Comparison of ENCODE assay signal across 8 mouse cellular contexts in the genomic region with DNA sequence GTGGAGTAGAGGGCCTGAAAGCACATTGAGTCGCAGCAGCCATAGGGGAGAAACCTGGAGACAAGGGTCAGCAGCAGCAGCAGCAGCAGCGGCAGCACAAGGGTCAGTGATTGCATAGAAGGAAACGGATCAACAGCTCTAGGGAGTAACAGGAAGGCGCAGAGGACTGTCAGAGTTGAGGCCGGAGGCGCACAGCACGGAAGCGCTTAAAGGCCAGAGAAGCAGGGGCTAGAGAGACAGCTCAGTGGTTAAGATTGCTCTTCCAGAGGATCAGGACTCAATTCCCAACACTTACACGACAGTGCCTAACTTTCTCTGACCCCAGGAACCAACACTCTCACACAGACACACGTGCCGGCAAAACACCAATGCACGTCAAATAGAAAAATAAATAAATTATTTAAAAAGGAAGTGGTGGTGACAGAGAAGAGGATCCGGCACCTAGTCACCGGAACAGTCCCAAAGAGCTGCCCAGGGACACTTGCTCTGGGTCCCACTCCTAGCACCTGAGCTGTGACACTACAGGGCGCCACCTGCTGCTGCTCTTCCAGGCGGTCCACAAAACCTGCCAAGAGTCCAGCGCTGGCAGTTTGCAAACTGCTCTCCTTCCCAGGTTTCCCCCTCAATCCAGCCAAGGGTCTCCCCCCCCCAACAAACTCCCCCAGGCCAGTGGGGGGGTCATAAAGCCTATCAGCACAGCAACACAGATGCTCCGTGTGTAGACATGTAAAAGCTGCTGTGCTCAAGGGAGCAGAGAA. TPM values are rescaled to one million over a fixed set of nuclear protein-coding genes. Genes with fewer than 3 reads are reported as not detected.
DNase-seq lines count a peak whose midpoint lies in the region; ATAC-seq and TF ChIP-seq lines count a peak whose summit lies in the region.

No protein-coding gene starts in this region.

- no peak for TF ChIP-seq POLR2A in small intestine, adult 2 months (IDR thresholded peaks at IDR 0.05; ENCODE audit: low read depth, low read length)

- no peaks in the 10 kb centered on the region for H3K9me3 ChIP-seq in midbrain, embryonic 13.5 days
- H3K9me3 ChIP-seq in midbrain, embryonic 11.5 days (ENCODE audit: control insufficient read depth, low read length): no peaks in the 10 kb centered on the region
- no peaks in the 10 kb centered on the region for H3K9me3 ChIP-seq in heart, embryonic 12.5 days (replicated peaks)
- H3K9me3 ChIP-seq in forebrain, postnatal 0 days (ENCODE audit: low read length): no peaks in the 10 kb centered on the region

- no peak overlapping the region for H3K9ac ChIP-seq in midbrain, embryonic 13.5 days (replicated peaks)
- no peak overlapping the region for H3K9ac ChIP-seq in midbrain, embryonic 11.5 days (ENCODE audit: low read length)
- no peak overlapping the region for H3K9ac ChIP-seq in heart, embryonic 12.5 days
- H3K9ac ChIP-seq in forebrain, postnatal 0 days: no peak overlapping the region

- DNase-seq in midbrain, embryonic 11.5 days (ENCODE audit: low spot score, missing footprints): no peak
- peak; percentile 32 to 52 for DNase-seq in kidney, postnatal 25 days
- DNase-seq in forebrain, postnatal 0 days: no peak

- H3K4me2 ChIP-seq in midbrain, embryonic 13.5 days (replicated peaks): peak overlapping the region; percentile 9
- H3K4me2 ChIP-seq in midbrain, embryonic 11.5 days: no peak overlapping the region
- H3K4me2 ChIP-seq in heart, embryonic 12.5 days: peak overlapping the region; percentile 85
- no peak overlapping the region for H3K4me2 ChIP-seq in forebrain, postnatal 0 days (ENCODE audit: low read depth)

- peaks cover 35% of the 10 kb centered on the region for H3K4me1 ChIP-seq in midbrain, embryonic 13.5 days (replicated peaks)
- H3K4me1 ChIP-seq in midbrain, embryonic 11.5 days (ENCODE audit: control insufficient read depth, insufficient read depth, low read length): peaks cover 4% of the 10 kb centered on the region
- peaks cover 44% of the 10 kb centered on the region for H3K4me1 ChIP-seq in heart, embryonic 12.5 days (replicated peaks)
- peaks cover 2% of the 10 kb centered on the region; the same call in 1 of the 2 replicates for H3K4me1 ChIP-seq in small intestine, adult 2 months (ENCODE audit: control insufficient read depth, insufficient read depth, insufficient read length, low read length)
- 0 out of 2 replicates have a peak, but pooled peaks cover 8% of the 10 kb centered on the region for H3K4me1 ChIP-seq in forebrain, postnatal 0 days (ENCODE audit: insufficient read depth)

- TF ChIP-seq CTCF in small intestine, adult 2 months (IDR thresholded peaks at IDR 0.05; ENCODE audit: extremely low read depth, insufficient read length, insufficient replicate concordance, low read depth, low read length): no peak
- no peak for TF ChIP-seq CTCF in forebrain, postnatal 0 days (IDR thresholded peaks at IDR 0.05; ENCODE audit: low read depth)

- no peak overlapping the region for H3K4me3 ChIP-seq in midbrain, embryonic 13.5 days (replicated peaks)
- H3K4me3 ChIP-seq in midbrain, embryonic 11.5 days (ENCODE audit: low read depth, low read length): no peak overlapping the region
- peak overlapping the region; percentile 78 for H3K4me3 ChIP-seq in heart, embryonic 12.5 days
- H3K4me3 ChIP-seq in small intestine, adult 2 months (ENCODE audit: low read depth, low read length): peak overlapping the region; percentile 15; the same call in 1 of the 2 replicates
- H3K4me3 ChIP-seq in forebrain, postnatal 0 days (ENCODE audit: low read depth, low read length): no peak overlapping the region

- H3K27ac ChIP-seq in midbrain, embryonic 13.5 days: no peak overlapping the region
- H3K27ac ChIP-seq in midbrain, embryonic 11.5 days (ENCODE audit: low read depth, low read length): no peak overlapping the region
- 0 out of 2 replicates have a peak overlapping the region, but pooled peaks have one; percentile 21 for H3K27ac ChIP-seq in heart, embryonic 12.5 days (ENCODE audit: poor library complexity, severe bottlenecking)
- 0 out of 2 replicates have a peak overlapping the region, but pooled peaks have one; percentile 22 for H3K27ac ChIP-seq in small intestine, adult 2 months (ENCODE audit: insufficient read depth, low read depth, low read length)
- H3K27ac ChIP-seq in forebrain, postnatal 0 days (ENCODE audit: low read depth, low read length): no peak overlapping the region

- H3K27me3 ChIP-seq in midbrain, embryonic 13.5 days: no peaks in the 10 kb centered on the region
- no peaks in the 10 kb centered on the region for H3K27me3 ChIP-seq in midbrain, embryonic 11.5 days (ENCODE audit: control insufficient read depth, insufficient read depth, low read length)
- no peaks in the 10 kb centered on the region for H3K27me3 ChIP-seq in heart, embryonic 12.5 days (replicated peaks)
- 0 out of 2 replicates have a peak, but pooled peaks cover 3% of the 10 kb centered on the region for H3K27me3 ChIP-seq in small intestine, adult 2 months (ENCODE audit: control insufficient read depth, insufficient read depth, low read length)
- H3K27me3 ChIP-seq in forebrain, postnatal 0 days (ENCODE audit: insufficient read depth, low read length): no peaks in the 10 kb centered on the region

- H3K36me3 ChIP-seq in midbrain, embryonic 13.5 days: peaks cover 3% of the 10 kb centered on the region; the same call in 1 of the 2 replicates
- no peaks in the 10 kb centered on the region for H3K36me3 ChIP-seq in midbrain, embryonic 11.5 days (ENCODE audit: control insufficient read depth, insufficient read depth, low read length)
- peaks cover 3% of the 10 kb centered on the region; the same call in 1 of the 2 replicates for H3K36me3 ChIP-seq in heart, embryonic 12.5 days
- no peaks in the 10 kb centered on the region for H3K36me3 ChIP-seq in small intestine, adult 2 months (ENCODE audit: control insufficient read depth, insufficient read depth, low read length)
- peaks cover 7% of the 10 kb centered on the region; the same call in 1 of the 2 replicates for H3K36me3 ChIP-seq in forebrain, postnatal 0 days (ENCODE audit: insufficient read depth)

- WGBS in midbrain, embryonic 13.5 days: 78% methylated on average over 18 of the region's 18 CpGs
- WGBS in midbrain, embryonic 11.5 days: 77% methylated on average over 18 of the region's 18 CpGs
- 72% methylated on average over 18 of the region's 18 CpGs for WGBS in heart, embryonic 12.5 days
- 77% methylated on average over 18 of the region's 18 CpGs for WGBS in small intestine, adult 2 months
- WGBS in forebrain, postnatal 0 days: 86% methylated on average over 18 of the region's 18 CpGs

- ATAC-seq in midbrain, embryonic 13.5 days: no peak
- no peak for ATAC-seq in midbrain, embryonic 11.5 days (ENCODE audit: low FRiP score)
- ATAC-seq in heart, embryonic 12.5 days (ENCODE audit: insufficient number of reproducible peaks, low FRiP score): no peak
- ATAC-seq in inflammation-experienced regulatory T-cells, adult 6 months: no peak
- no peak for ATAC-seq in forebrain, postnatal 0 days
- no peak; the same call in 1 of the 2 replicates for ATAC-seq in megakaryocyte progenitor cell, adult 5-6 weeks (replicated peaks; ENCODE audit: poor library complexity)

RNA-seq across cellular contexts. Expression of gene Stx2, which starts 2.2 kb away (rescaled TPM):
- 15.5 and 17.0 TPM in 2 replicates for polyA plus RNA-seq in midbrain, embryonic 13.5 days (2015; fragmentation: Nextera tagmentation; extraction: Ambion mirVana)
- polyA plus RNA-seq in midbrain, embryonic 11.5 days (2014; fragmentation: Nextera tagmentation; extraction: Ambion mirVana): 26.0 and 27.6 TPM in 2 replicates
- polyA plus RNA-seq in heart, embryonic 12.5 days (2016; fragmentation: Nextera tagmentation; extraction: Ambion mirVana): 19.3 and 21.3 TPM in 2 replicates
- 4.7 and 5.8 TPM in 2 replicates for polyA plus RNA-seq in small intestine, adult 2 months (2012; rRNA removed)
- polyA plus RNA-seq in inflammation-experienced regulatory T-cells, adult 6 months (2017; shearing (Covaris generic)): 1 to 10 TPM; 1.1 to 2.3 (median 1.9) TPM
- 17.4 and 18.5 TPM in 2 replicates for total RNA-seq in forebrain, postnatal 0 days (2014; rRNA removed)
- polyA plus RNA-seq in forebrain, postnatal 0 days (2015; fragmentation: Nextera tagmentation; extraction: Ambion mirVana): 9.4 and 12.5 TPM in 2 replicates
- total RNA-seq in megakaryocyte progenitor cell, adult 5-6 weeks (2015): 12.6 and 19.4 TPM in 2 replicates
- 24.3 and 26.0 TPM in 2 replicates for total RNA-seq in megakaryocyte progenitor cell, adult 5-6 weeks (2017)

RNA-seq across cellular contexts. Expression of gene Ran, which starts 13.7 kb away (rescaled TPM):
- polyA plus RNA-seq in midbrain, embryonic 13.5 days (2015; fragmentation: Nextera tagmentation; extraction: Ambion mirVana): 529 and 559 TPM in 2 replicates
- 948 and 951 TPM in 2 replicates for polyA plus RNA-seq in midbrain, embryonic 11.5 days (2014; fragmentation: Nextera tagmentation; extraction: Ambion mirVana)
- 426 and 432 TPM in 2 replicates for polyA plus RNA-seq in heart, embryonic 12.5 days (2016; fragmentation: Nextera tagmentation; extraction: Ambion mirVana)
- polyA plus RNA-seq in small intestine, adult 2 months (2012; rRNA removed): 34.1 and 38.4 TPM in 2 replicates
- 100 to 1,000 TPM; 221 to 494 (median 253) TPM for polyA plus RNA-seq in inflammation-experienced regulatory T-cells, adult 6 months (2017; shearing (Covaris generic))
- 258 and 312 TPM in 2 replicates for total RNA-seq in forebrain, postnatal 0 days (2014; rRNA removed)
- polyA plus RNA-seq in forebrain, postnatal 0 days (2015; fragmentation: Nextera tagmentation; extraction: Ambion mirVana): 330 and 336 TPM in 2 replicates
- 583 and 587 TPM in 2 replicates for total RNA-seq in megakaryocyte progenitor cell, adult 5-6 weeks (2015)
- total RNA-seq in megakaryocyte progenitor cell, adult 5-6 weeks (2017): 525 and 594 TPM in 2 replicates

RNA-seq across cellular contexts. Expression of gene Rimbp2, which starts 52.9 kb away (rescaled TPM):
- 3.0 and 3.5 TPM in 2 replicates for polyA plus RNA-seq in midbrain, embryonic 13.5 days (2015; fragmentation: Nextera tagmentation; extraction: Ambion mirVana)
- polyA plus RNA-seq in midbrain, embryonic 11.5 days (2014; fragmentation: Nextera tagmentation; extraction: Ambion mirVana): 1.5 and 1.6 TPM in 2 replicates
- 0.10 and 0.13 TPM in 2 replicates for polyA plus RNA-seq in heart, embryonic 12.5 days (2016; fragmentation: Nextera tagmentation; extraction: Ambion mirVana)
- polyA plus RNA-seq in small intestine, adult 2 months (2012; rRNA removed): 0.94 and 1.1 TPM in 2 replicates
- polyA plus RNA-seq in inflammation-experienced regulatory T-cells, adult 6 months (2017; shearing (Covaris generic)): not detected
- 18.8 and 25.6 TPM in 2 replicates for total RNA-seq in forebrain, postnatal 0 days (2014; rRNA removed)
- polyA plus RNA-seq in forebrain, postnatal 0 days (2015; fragmentation: Nextera tagmentation; extraction: Ambion mirVana): 3.9 and 4.6 TPM in 2 replicates
- total RNA-seq in megakaryocyte progenitor cell, adult 5-6 weeks (2015): not detected in 2 replicates
- total RNA-seq in megakaryocyte progenitor cell, adult 5-6 weeks (2017): not detected in 2 replicates

Comparison
In these comparisons a context has a peak if more than half of its experiments do, and no peak if none do; other contexts are left out.
1. H3K4me2 ChIP-seq: peak in midbrain, embryonic 13.5 days (single experiment) and heart, embryonic 12.5 days (single experiment); none in midbrain, embryonic 11.5 days (single experiment) and forebrain, postnatal 0 days (single experiment).
2. H3K27ac ChIP-seq: peak in heart, embryonic 12.5 days (single experiment) and small intestine, adult 2 months (single experiment); none in midbrain, embryonic 13.5 days (single experiment), midbrain, embryonic 11.5 days (single experiment) and forebrain, postnatal 0 days (single experiment).
3. H3K4me3 ChIP-seq: peak in heart, embryonic 12.5 days (single experiment) and small intestine, adult 2 months (single experiment); none in midbrain, embryonic 13.5 days (single experiment), midbrain, embryonic 11.5 days (single experiment) and forebrain, postnatal 0 days (single experiment).
4. DNase-seq: peak in kidney, postnatal 25 days (2 of 2); none in midbrain, embryonic 11.5 days (single experiment) and forebrain, postnatal 0 days (single experiment).